Mouse (Mus musculus) c-Kit-positive CD71-negative TER-119-negative erythroid progenitor cells, embryonic 14.5 days (primary cell): ENCODE measurements around the gene Slc12a6.
"Not testable (repeated sequence)": the region's sequence is repeated elsewhere in the genome, so short reads cannot be mapped to it uniquely, and the experiment has no call there.

ENCODE experiments used
- DNase-seq: peaks from one replicate; pipeline ENCODE4 v3.0.0-alpha.2; 2013; ENCODE audit warnings: low read depth

Slc12a6 gene

GRCm38 (mm10) chr2:112262779-112263295, 2.8 kb upstream of the Slc12a6 start:
- no peak for DNase-seq

GRCm38 (mm10) chr2:112264364-112264763, 1.3 kb upstream of the Slc12a6 start:
- DNase-seq = no peak

GRCm38 (mm10) chr2:112266242-112266592, 592 bp downstream of the Slc12a6 start, which contains the start of gene Gm21985:
TSS of gene Gm21985 (plus strand) at chr2:112266314.
- DNase-seq = no peak

GRCm38 (mm10) chr2:112266780-112267179, 1.2 kb downstream of the Slc12a6 start:
- DNase-seq = no peak

GRCm38 (mm10) chr2:112267547-112268269, 2.1 kb downstream of the Slc12a6 start:
- no peak for DNase-seq

- DNase-seq = no peak
Measured at GRCm38 (mm10) chr2:112270011-112270410, 4.4 kb downstream of the Slc12a6 start.

GRCm38 (mm10) chr2:112272909-112273308, 7.3 kb downstream of the Slc12a6 start:
- no peak for DNase-seq

GRCm38 (mm10) chr2:112273474-112273873, 7.8 kb downstream of the Slc12a6 start:
- DNase-seq = no peak

GRCm38 (mm10) chr2:112276870-112277269, 11.2 kb downstream of the Slc12a6 start:
- no peak for DNase-seq

- DNase-seq = no peak
Measured at GRCm38 (mm10) chr2:112282846-112283245, 17.2 kb downstream of the Slc12a6 start.

GRCm38 (mm10) chr2:112284363-112285030, 18.9 kb downstream of the Slc12a6 start:
- DNase-seq = no peak

- DNase-seq = no peak
Measured at GRCm38 (mm10) chr2:112285031-112285390, 19.4 kb downstream of the Slc12a6 start.

GRCm38 (mm10) chr2:112286062-112286461, 20.4 kb downstream of the Slc12a6 start:
- DNase-seq = not testable (repeated sequence)

GRCm38 (mm10) chr2:112287059-112287458, 21.4 kb downstream of the Slc12a6 start:
- no peak for DNase-seq

- DNase-seq = no peak
Measured at GRCm38 (mm10) chr2:112289507-112289906, 23.9 kb downstream of the Slc12a6 start.

GRCm38 (mm10) chr2:112292823-112293222, 27.2 kb downstream of the Slc12a6 start:
- no peak for DNase-seq

GRCm38 (mm10) chr2:112296211-112296610, 30.6 kb downstream of the Slc12a6 start:
- DNase-seq = no peak

- DNase-seq = no peak
Measured at GRCm38 (mm10) chr2:112298221-112298620, 32.6 kb downstream of the Slc12a6 start.

GRCm38 (mm10) chr2:112308671-112309070, 43.0 kb downstream of the Slc12a6 start:
- DNase-seq = no peak

GRCm38 (mm10) chr2:112309161-112309600, 43.6 kb downstream of the Slc12a6 start:
- DNase-seq = no peak

GRCm38 (mm10) chr2:112315638-112316037, 50.0 kb downstream of the Slc12a6 start:
- no peak for DNase-seq

GRCm38 (mm10) chr2:112318227-112318626, 52.6 kb downstream of the Slc12a6 start:
- DNase-seq = no peak

- DNase-seq = no peak
Measured at GRCm38 (mm10) chr2:112318905-112319304, 53.3 kb downstream of the Slc12a6 start.
